Mouse (Mus musculus) embryonic fibroblast, embryonic 13.5 days (primary cell): ENCODE data around the gene Acr. TPM values are rescaled to one million over a fixed set of nuclear protein-coding genes. Genes with fewer than 3 reads are reported as not detected.

Experiments used
- H3K27ac ChIP-seq: 2 replicates; pipeline ENCODE4 v1.5.1; 2012; ENCODE audit warnings: low read length, control low read depth, inconsistent platforms; ENCODE audit not compliant: insufficient read depth
- H3K4me1 ChIP-seq: 2 replicates; pipeline ENCODE4 v1.6.1; 2011; ENCODE audit warnings: low read length; ENCODE audit not compliant: control insufficient read depth, insufficient read depth
- H3K4me3 ChIP-seq: 2 replicates; pipeline ENCODE4 v1.5.1; 2011; ENCODE audit warnings: mild to moderate bottlenecking, control low read depth, low read length; ENCODE audit not compliant: insufficient read depth
- CTCF ChIP-seq: IDR thresholded peaks from 2 replicates; pipeline ENCODE4 v1.5.1; 2011; ENCODE audit warnings: mild to moderate bottlenecking, control low read depth, low read length, moderate library complexity, borderline replicate concordance; ENCODE audit not compliant: insufficient read depth
- POLR2A ChIP-seq: IDR thresholded peaks from 2 replicates; pipeline ENCODE4 v1.6.1; 2011; ENCODE audit warnings: low read depth, mild to moderate bottlenecking, control low read depth, low read length, moderate library complexity
- polyA plus RNA-seq: library from polyadenylated mRNA; stranded (reverse); fragments of >200 nt; gene quantifications from 2 replicates; pipeline ENCODE4 v1.2.4, GENCODE M21; 2011; ENCODE audit warnings: low read depth; ENCODE audit not compliant: missing spikeins, insufficient read length

Gene Acr
- polyA plus RNA-seq, 1 experiment: not detected

DNA sequence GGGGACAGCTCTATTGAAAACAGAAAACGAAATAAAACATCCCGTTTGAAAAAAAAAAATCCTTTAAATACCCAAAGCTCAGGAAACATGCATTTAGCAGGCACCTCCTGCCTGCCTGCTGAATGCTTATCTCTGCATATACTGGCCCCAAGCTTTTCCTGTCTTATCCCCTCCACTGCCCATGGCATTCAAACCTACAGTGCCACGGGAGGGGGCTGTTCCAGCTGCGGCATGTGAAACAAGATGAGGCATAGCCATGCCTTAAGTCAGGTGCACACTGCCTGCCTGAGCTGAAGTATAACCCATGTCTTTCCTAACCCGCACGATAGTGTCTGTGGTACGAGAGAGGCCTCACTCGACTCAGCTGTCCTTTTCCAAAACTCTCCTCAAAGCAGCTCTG, 4.0 kb downstream of the Acr start:
- no peak overlapping the region for H3K4me3 ChIP-seq
- no peaks in the 10 kb centered on the region for H3K4me1 ChIP-seq
- no peak for TF ChIP-seq POLR2A
- no peak for TF ChIP-seq CTCF

DNA sequence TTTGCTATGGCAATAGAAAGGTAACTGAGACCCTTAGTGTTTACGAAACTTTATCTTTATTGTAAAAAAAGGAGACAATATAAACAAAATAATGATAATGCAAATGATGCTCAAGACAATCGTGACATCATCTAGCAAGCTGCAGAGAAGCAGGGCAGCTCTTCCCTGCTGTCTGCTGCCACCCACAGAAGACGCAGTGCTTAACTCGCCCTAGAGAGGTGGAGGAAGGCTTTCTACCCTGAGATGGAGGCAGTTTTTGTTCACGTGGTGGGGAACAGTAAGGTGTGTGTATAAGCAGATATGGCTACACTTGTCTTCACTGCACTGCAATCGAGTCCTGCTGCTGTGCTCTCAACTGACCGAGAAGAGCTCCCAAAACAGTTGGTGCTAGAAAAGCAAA, 14.4 kb downstream of the Acr start:
- Histone ChIP-seq H3K4me1 (no peaks in the 10 kb centered on the region), H3K27ac (no peak overlapping the region), H3K4me3 (no peak overlapping the region)
- TF ChIP-seq POLR2A (no peak), CTCF (no peak)

More for the DNA sequence above, 4.0 kb downstream of the Acr start:
- H3K27ac ChIP-seq: no peak overlapping the region

DNA sequence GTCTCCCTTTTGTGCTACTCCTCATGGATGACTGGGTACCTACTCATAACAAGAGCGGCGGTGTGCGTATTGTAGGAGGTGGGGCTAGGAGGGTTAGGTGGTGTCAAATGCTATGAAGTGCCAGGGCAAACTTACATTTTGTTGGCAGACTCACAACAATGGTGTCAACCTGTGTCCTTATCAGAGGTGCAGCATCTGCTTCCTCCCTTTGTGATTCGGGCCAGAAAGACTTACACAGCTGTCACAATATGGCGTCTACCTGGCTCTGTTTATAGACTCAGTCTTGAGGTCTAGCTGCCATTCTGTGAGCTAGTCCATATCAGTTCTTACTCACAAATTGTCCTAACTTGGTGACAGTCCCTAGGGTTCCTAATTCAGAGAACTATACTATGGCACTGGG, 17.0 kb downstream of the Acr start:
- Histone ChIP-seq H3K4me1 (no peaks in the 10 kb centered on the region), H3K27ac (no peak overlapping the region), H3K4me3 (no peak overlapping the region)
- TF ChIP-seq POLR2A: no peak
- no peak for TF ChIP-seq CTCF

DNA sequence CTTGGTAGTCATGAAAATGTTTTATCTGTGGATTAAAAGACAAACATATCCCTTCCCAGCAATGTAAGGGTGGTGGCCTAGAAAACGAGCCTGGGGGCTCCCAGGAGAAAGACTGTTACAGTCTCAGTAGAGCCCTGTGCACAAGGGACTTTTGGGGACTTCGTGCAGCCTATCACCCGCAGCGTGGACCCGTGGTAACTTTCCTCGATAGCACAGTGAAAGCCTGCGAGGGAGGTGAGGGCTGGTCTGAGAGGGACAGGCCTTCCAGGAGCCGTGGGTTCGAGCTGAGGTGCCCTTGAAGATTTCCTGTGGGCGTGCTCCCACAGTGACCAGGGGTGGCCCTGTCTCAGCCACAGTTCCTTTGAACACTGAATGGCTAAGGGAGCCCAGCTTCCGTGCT, 17.5 kb downstream of the Acr start:
- TF ChIP-seq CTCF (no peak), POLR2A (no peak)
- no peak overlapping the region for H3K4me3 ChIP-seq
- H3K4me1 ChIP-seq: no peaks in the 10 kb centered on the region; the same call in 1 of the 2 replicates
- no peak overlapping the region for H3K27ac ChIP-seq

DNA sequence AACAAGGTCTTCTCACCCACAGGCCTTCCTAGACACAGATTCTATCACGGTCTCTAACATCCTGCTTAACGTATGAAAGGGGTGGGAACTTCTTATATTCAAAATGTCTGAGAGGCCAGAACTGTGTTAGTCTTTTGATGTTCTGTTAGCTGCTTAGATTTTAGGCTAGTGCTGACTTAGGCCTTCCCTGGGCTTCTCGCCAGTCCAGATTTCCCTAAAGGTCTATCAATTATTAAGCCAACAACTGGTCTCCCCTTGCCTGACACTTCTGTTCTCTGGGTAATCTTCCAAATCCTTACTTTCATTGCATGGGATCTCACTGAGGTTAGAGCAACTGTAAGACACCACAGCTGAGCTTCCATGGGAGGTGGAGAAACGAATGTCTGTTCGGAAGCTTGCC, 21.0 kb downstream of the Acr start:
- Histone ChIP-seq H3K4me1 (no peaks in the 10 kb centered on the region; the same call in 1 of the 2 replicates), H3K4me3 (no peak overlapping the region), H3K27ac (no peak overlapping the region)
- no peak for TF ChIP-seq CTCF
- TF ChIP-seq POLR2A: no peak

DNA sequence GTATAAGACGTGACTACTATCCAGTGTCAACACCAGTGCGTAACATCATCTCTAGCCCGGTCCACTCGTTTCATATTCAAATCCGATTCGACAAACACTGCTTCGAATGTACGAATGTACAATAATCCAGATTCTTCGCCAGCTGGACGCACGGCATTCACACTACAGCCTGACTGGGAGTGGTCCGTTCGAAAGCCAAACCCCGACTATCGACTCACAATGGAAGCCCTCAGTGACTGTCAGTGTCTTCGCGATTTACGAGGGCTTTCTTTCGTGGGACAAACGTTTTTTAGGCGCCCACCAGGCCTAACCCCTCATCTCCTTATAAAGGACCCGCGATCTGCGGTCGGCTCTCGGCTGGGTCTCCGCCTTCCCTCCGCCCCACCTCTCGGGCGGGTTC, 23.2 kb downstream of the Acr start:
- TF ChIP-seq CTCF (no peak), POLR2A (no peak)
- H3K4me1 ChIP-seq: no peaks in the 10 kb centered on the region; the same call in 1 of the 2 replicates
- no peak overlapping the region for H3K27ac ChIP-seq
- H3K4me3 ChIP-seq: peak overlapping the region; percentile 66

DNA sequence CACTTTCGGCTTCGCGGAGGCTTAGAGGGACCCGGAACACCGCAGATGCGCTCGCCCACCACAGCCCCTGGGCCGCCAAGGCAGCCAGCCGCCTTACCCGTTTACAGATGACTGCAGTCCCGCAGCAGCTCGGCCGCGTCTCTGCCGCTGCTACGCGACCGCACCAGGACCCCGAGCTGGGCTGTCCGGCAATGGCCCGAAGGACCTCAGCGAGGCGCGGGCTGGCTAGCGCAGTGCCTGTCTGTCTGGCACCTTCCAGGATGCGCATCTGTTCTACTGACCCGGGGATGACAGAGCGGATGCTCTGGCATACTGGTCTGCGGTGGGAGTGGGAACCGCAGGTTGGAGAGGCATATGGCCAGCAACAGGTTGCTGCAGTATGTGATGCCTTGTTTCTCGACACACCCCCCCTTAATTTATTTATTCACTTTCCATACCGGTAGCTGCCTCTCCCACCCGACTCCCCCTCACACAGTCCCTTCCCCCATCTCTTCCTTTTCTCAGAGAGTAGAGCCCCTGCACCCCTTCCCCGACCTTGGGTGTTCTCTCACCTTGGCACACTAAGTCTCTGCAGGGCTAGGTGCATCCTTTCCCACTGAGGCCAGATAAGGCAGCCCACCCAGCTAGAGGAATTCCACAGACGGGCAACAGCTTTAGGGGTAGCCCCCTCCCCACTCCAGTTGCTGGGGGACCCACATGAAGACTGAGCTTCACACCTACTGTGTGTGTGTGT, 23.8 kb downstream of the Acr start, which contains the start of gene Rabl2:
Gene Rabl2, minus strand, starts transcription at position 201 of the 733 bp plus-strand sequence.
- Histone ChIP-seq H3K4me1 (no peaks in the 10 kb centered on the region; the same call in 1 of the 2 replicates), H3K27ac (no peak within 1 kb of the TSS), H3K4me3 (peak within 1 kb of the TSS; percentile 66)
- peak; percentile 79 for TF ChIP-seq POLR2A
- TF ChIP-seq CTCF: no peak

DNA sequence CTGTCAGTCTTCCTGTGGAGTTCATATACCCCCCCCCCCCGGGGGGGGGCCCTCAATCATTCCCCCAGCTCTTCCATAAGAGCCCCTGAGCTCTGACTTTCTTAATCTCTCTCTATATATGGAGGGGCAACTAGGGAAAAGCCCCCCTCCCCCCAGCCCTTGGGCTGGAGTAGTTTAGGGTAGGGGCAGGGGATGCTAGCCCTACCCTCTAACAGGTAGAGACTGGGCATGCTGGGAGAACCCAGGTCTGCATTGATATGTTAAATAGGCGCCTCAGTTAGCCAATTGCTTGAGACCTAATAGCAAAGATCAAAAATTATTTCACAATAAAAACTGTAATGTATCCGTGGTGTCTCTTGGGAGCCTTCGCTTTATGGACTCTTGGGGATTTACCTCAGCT, 24.4 kb downstream of the Acr start:
- Histone ChIP-seq H3K27ac (no peak overlapping the region), H3K4me1 (no peaks in the 10 kb centered on the region; the same call in 1 of the 2 replicates), H3K4me3 (no peak overlapping the region)
- TF ChIP-seq POLR2A (no peak), CTCF (no peak)

DNA sequence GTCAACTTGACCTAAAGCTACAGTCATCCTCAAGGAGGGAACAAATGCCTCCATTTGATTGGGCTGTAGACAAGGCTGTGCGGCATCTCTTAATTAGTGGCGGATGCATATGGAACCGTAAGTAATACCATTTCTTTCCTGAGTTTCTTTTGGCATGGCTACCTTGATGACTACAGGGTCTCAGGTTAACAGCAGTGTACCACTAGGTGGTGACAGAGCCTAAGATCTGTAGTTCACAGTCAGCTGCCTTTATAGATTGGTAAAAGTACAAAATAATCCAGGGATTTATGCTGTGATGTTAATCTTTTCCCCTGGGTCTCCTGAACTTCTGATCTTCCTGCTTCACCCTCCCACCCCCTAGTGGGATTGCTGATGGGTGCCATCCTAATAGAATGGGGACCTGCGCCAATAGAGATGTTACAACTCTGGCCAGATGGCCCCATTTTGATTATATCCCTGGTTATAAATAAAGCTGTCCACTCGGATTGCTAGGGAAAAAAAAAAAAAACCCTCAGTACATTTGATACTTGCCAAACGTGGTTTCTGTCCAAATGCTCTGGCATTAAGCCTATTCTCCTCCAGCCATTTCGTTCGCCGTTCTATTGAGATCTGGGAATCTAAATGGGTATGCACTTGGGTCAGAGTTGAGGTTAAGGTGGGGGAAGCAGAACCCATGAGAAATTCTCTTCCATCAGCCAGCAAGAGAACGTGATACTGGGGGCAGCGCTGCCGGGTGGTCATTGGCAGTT, 37.9 kb downstream of the Acr start:
- Histone ChIP-seq H3K4me1 (no peaks in the 10 kb centered on the region), H3K27ac (no peak overlapping the region), H3K4me3 (no peak overlapping the region)
- TF ChIP-seq POLR2A (no peak), CTCF (no peak)

DNA sequence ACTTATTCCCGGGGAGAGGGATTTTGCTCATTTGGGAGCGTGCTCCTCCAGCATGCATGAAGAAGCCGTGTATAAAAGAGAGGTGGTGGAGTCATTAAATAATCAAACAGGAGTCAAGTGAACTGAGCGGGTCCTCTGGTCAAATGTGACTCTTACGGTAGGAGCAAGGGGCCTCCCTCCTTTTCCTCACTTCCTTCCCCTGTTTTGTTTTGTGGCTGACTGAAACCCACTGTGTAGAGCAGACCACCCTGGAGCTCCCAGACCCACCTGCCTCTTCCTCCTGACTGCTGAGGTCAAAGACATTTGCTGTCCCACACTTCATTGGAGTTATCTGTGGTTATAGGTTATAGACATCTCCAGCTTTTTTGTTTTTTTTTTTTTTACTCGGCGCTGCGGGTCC, 39.4 kb downstream of the Acr start:
- no peak for TF ChIP-seq POLR2A
- TF ChIP-seq CTCF: no peak
- H3K4me1 ChIP-seq: no peaks in the 10 kb centered on the region

DNA sequence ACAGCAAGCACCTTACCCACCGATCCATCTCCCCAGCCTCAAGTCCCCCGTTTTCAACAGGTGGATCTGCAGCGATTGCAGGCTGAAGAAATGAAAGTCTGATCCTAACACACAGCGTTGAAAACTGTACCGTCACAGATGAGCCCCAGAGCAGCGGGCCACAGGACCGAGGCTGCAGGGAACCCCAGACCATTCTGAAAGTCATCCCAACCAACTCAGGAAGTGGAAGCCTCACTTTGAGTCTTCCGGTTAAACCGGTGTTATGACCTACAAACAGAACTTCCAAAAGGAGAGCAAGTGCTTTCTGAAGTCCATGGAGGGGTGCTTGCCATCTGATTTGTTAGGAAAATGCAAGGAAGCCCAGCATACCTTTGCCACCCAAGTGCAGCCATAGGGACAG, 39.8 kb downstream of the Acr start:
- TF ChIP-seq CTCF (no peak), POLR2A (no peak)
- no peaks in the 10 kb centered on the region for H3K4me1 ChIP-seq
- H3K4me3 ChIP-seq: no peak overlapping the region
- no peak overlapping the region for H3K27ac ChIP-seq

More for the DNA sequence above, 39.4 kb downstream of the Acr start:
- H3K4me3 ChIP-seq: no peak overlapping the region
- no peak overlapping the region for H3K27ac ChIP-seq
